Mouse (Mus musculus): ENCODE results near the gene Pkd1.

GRCm38 (mm10) chr17:24551050-24551444 is 1.4 kb downstream of the Pkd1 start:
- TF ChIP-seq POLR2A (IDR thresholded peaks at IDR 0.05; ENCODE audit: borderline replicate concordance, low read depth, low read length) = no peak
- no peak for TF ChIP-seq CTCF (IDR thresholded peaks at IDR 0.05; ENCODE audit: low read depth, low read length)
